Mouse (Mus musculus) heart, embryonic 10.5 days (tissue): ENCODE measurements around the gene Neurl4. TPM values are rescaled to one million over a fixed set of nuclear protein-coding genes. Genes with fewer than 3 reads are reported as not detected.
"Not testable (repeated sequence)": the region's sequence is repeated elsewhere in the genome, so short reads cannot be mapped to it uniquely, and the experiment has no call there.

Experiments used
- DNase-seq: peaks from one replicate; pipeline ENCODE4 v3.0.0-alpha.2; 2017; ENCODE audit warnings: low spot score
- H3K27ac ChIP-seq: fragments of 300-500 bp; sonication (generic); 2 replicates; pipeline ENCODE4 v1.5.1; 2016; ENCODE audit warnings: mild to moderate bottlenecking
- H3K27me3 ChIP-seq: fragments of 300-500 bp; sonication (generic); 2 replicates; pipeline ENCODE4 v1.6.1; 2016; ENCODE audit warnings: mild to moderate bottlenecking; ENCODE audit not compliant: poor library complexity, insufficient read depth, severe bottlenecking
- H3K36me3 ChIP-seq: fragments of 300-500 bp; sonication (generic); 2 replicates; pipeline ENCODE4 v1.6.1; 2016; ENCODE audit warnings: mild to moderate bottlenecking, moderate library complexity
- H3K4me1 ChIP-seq: fragments of 300-500 bp; sonication (generic); 2 replicates; pipeline ENCODE4 v1.6.1; 2016; ENCODE audit warnings: mild to moderate bottlenecking
- H3K4me3 ChIP-seq: fragments of 300-500 bp; sonication (generic); 2 replicates; pipeline ENCODE4 v1.5.1; 2016; ENCODE audit warnings: mild to moderate bottlenecking, moderate library complexity
- H3K9me3 ChIP-seq: fragments of 300-500 bp; sonication (generic); 2 replicates; pipeline ENCODE4 v1.6.1; 2016; ENCODE audit warnings: mild to moderate bottlenecking, moderate library complexity
- WGBS: fragments of 180-500 bp; shearing (Covaris S2); methylation state at CpG from one replicate; pipeline ENCODE4 v1.1.7; 2016; 5-methylcytosine and 5-hydroxymethylcytosine counted together
- polyA plus RNA-seq: library from polyadenylated mRNA; unstranded; fragments of >200 nt; fragmentation: Nextera tagmentation; extraction: Ambion mirVana; gene quantifications from 2 replicates; pipeline ENCODE4 v1.2.1, GENCODE M21; 2016

Gene Neurl4
- polyA plus RNA-seq, result 8.3 and 12.7 TPM in 2 replicates

DNA sequence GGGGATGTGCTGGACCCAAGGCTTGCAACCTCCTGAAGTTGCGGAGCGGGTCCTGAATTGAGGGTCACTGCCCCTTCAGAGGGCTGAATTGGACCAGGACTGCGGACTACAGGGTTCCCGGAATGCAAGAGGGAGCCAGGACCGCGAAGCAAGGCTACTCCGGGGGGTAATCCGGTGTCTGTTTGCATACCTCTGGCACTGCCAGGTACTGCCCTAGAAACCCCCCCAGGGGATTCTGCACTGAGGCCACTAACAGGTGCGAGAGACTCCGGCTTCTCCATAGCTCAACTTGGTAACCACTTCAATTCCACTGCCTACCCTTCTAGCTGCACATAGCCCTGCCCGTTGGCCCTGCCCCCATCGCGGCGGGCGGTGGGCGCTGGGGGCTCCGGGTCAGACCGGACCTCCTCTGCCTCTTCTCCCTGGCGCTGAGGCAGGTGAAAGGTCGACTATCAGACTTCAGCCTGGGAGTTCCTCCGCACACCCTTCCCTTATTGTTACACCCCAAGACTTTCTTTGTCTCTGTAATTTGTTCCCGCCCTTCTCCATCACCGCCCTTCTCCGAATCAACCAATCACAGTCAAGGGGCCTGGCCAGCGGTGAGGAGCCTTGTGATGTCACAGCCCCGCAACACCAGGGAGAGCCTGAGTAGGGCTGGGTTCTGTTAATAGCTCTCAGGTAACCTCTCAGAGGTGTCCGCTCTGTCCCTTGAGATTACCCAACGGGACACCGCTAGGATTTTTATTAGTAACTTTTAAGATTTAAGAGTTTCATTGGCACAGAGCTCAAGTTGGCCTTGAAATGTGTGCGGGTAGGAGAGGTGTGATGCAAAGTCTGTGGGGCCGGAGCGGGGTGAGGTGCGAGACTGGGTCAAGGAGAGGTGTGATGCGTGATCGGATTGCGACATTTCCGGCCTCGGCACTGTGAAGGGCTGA is at the start of gene Neurl4, which contains the start of gene 2810408A11Rik:
Neurl4 (plus strand) TSS at position 602 of the 935 bp plus-strand sequence.
2810408A11Rik (minus strand) TSS at position 517 of the 935 bp plus-strand sequence.
- H3K4me3 ChIP-seq, result peak within 1 kb of the TSS; percentile 96
- peaks cover 26% of the 10 kb centered on the region for H3K36me3 ChIP-seq
- no peaks in the 10 kb centered on the region for H3K9me3 ChIP-seq
- H3K27ac ChIP-seq, result peak within 1 kb of the TSS; percentile 99
- under 1% methylated on average over 38 of the region's 38 CpGs for WGBS
- peak; percentile 97 for DNase-seq
- H3K27me3 ChIP-seq, result no peaks in the 10 kb centered on the region
- peaks cover 48% of the 10 kb centered on the region for H3K4me1 ChIP-seq

GRCm38 (mm10) chr11:69853994-69854393 is 46.9 kb upstream of the Neurl4 start:
- Histone ChIP-seq H3K4me3 (no peak overlapping the region), H3K9me3 (no peaks in the 10 kb centered on the region), H3K4me1 (peaks cover 31% of the 10 kb centered on the region), H3K36me3 (peaks cover 35% of the 10 kb centered on the region), H3K27ac (peak overlapping the region; percentile 72; the same call in 1 of the 2 replicates), H3K27me3 (peaks cover 27% of the 10 kb centered on the region)
- WGBS, result 58% methylated on average over 7 of the region's 7 CpGs
- DNase-seq, result peak; percentile 94

- peak overlapping the region; percentile 56 for H3K27ac ChIP-seq
- DNase-seq, result no peak
- WGBS, result 82% methylated on average over 10 of the region's 10 CpGs
These were observed 46.2 kb upstream of the Neurl4 start for GRCm38 (mm10) chr11:69854680-69855079.

GRCm38 (mm10) chr11:69855347-69855746 is 45.5 kb upstream of the Neurl4 start:
- no peaks in the 10 kb centered on the region for H3K9me3 ChIP-seq
- peaks cover 22% of the 10 kb centered on the region for H3K36me3 ChIP-seq
- DNase-seq, result peak; percentile 90
- 15% methylated on average over 16 of the region's 16 CpGs for WGBS
- peaks cover 31% of the 10 kb centered on the region for H3K4me1 ChIP-seq
- peak overlapping the region; percentile 56 for H3K27ac ChIP-seq
- peaks cover 38% of the 10 kb centered on the region for H3K27me3 ChIP-seq
- H3K4me3 ChIP-seq, result peak overlapping the region; percentile 17

More at GRCm38 (mm10) chr11:69854680-69855079, 46.2 kb upstream of the Neurl4 start:
- Histone ChIP-seq H3K27me3 (peaks cover 34% of the 10 kb centered on the region), H3K36me3 (peaks cover 28% of the 10 kb centered on the region), H3K4me3 (no peak overlapping the region), H3K9me3 (no peaks in the 10 kb centered on the region), H3K4me1 (peaks cover 31% of the 10 kb centered on the region)

- Histone ChIP-seq H3K27me3 (peaks cover 38% of the 10 kb centered on the region), H3K4me3 (0 out of 2 replicates have a peak within 1 kb of the TSS, but pooled peaks have one; percentile 6), H3K9me3 (no peaks in the 10 kb centered on the region), H3K4me1 (peaks cover 22% of the 10 kb centered on the region), H3K27ac (no peak within 1 kb of the TSS), H3K36me3 (no peaks in the 10 kb centered on the region)
- 19% methylated on average over 30 of the region's 30 CpGs for WGBS
- DNase-seq, result no peak
These were observed 42.5 kb upstream of the Neurl4 start, which contains the start of gene Tnk1 for GRCm38 (mm10) chr11:69858113-69858998. TSS of gene Tnk1 (minus strand) at chr11:69858730.

- 61% methylated on average over 3 of the region's 3 CpGs for WGBS
- Histone ChIP-seq H3K27me3 (peaks cover 14% of the 10 kb centered on the region), H3K4me3 (0 out of 2 replicates have a peak overlapping the region, but pooled peaks have one; percentile 12), H3K27ac (peak overlapping the region; percentile 78), H3K4me1 (peaks cover 16% of the 10 kb centered on the region)
- not testable (repeated sequence) for H3K36me3 ChIP-seq, H3K9me3 ChIP-seq, DNase-seq
These were observed 37.1 kb upstream of the Neurl4 start for GRCm38 (mm10) chr11:69863729-69864128.

DNA sequence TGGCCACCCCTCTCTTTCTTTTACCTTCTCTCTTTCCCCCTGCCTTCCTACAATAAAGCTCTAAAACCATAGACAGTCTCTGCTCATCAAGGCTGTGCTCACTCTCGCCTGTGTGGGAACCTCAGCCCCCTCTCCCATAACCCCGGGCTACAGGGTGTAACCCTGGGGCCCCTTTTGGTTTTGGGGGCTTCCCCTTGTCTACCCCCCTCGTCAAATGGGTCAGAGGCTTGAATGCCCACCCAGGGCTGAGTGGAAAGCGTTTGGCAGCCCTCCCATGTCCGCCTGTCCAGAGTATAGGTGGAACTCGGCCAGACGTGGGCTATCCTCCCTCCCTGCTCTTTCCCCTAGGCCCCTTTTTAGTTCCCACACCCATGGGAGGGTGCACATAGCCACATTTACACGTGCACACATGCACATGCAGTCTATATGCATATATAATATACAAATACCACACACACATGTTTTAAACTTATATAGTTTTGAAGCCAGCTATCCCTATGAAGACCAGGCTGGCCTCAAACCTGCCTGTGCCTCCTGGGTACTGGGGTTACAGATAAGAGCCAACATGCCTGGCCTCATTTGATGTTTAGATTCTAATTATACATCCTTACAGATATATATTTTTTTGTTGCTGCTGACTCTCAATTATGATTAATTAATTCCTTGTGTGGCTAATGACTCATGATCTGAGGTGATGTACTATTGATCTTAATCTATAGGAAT is 36.6 kb upstream of the Neurl4 start:
- Histone ChIP-seq H3K4me3 (0 out of 2 replicates have a peak overlapping the region, but pooled peaks have one; percentile 12), H3K27ac (peak overlapping the region; percentile 78), H3K4me1 (peaks cover 16% of the 10 kb centered on the region), H3K9me3 (no peaks in the 10 kb centered on the region), H3K36me3 (no peaks in the 10 kb centered on the region), H3K27me3 (peaks cover 8% of the 10 kb centered on the region)
- 60% methylated on average over 8 of the region's 8 CpGs for WGBS
- DNase-seq, result no peak

DNA sequence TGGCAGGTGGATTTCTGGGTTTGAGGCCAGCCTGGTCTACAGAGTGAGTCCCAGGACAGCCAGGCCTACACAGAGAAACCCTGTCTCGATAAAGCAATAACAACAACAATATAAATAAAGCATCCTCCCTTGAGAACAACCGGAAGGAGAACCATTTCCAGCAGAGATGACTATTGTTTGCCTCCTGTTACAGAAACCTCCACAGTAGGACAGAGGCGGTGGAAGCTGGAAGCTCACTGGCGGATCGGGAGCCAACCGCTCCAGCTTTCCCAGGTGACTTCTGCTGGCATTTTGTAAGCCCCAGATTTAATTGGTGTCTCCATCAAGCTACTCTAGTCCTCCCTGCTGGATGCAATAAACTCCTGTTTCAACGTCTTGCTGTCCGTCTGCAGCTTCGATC is 35.3 kb upstream of the Neurl4 start:
- H3K27me3 ChIP-seq, result no peaks in the 10 kb centered on the region
- no peak overlapping the region for H3K27ac ChIP-seq
- no peak overlapping the region for H3K4me3 ChIP-seq
- no peaks in the 10 kb centered on the region for H3K36me3 ChIP-seq
- 88% methylated on average over 9 of the region's 9 CpGs for WGBS
- H3K9me3 ChIP-seq, result no peaks in the 10 kb centered on the region
- peaks cover 16% of the 10 kb centered on the region for H3K4me1 ChIP-seq
- DNase-seq, result no peak

GRCm38 (mm10) chr11:69867335-69867734 is 33.5 kb upstream of the Neurl4 start:
- no peaks in the 10 kb centered on the region for H3K27me3 ChIP-seq
- 43% methylated on average over 9 of the region's 9 CpGs for WGBS
- DNase-seq, result no peak
- no peak overlapping the region for H3K4me3 ChIP-seq
- peaks cover 16% of the 10 kb centered on the region for H3K4me1 ChIP-seq
- H3K36me3 ChIP-seq, result no peaks in the 10 kb centered on the region
- H3K9me3 ChIP-seq, result no peaks in the 10 kb centered on the region
- no peak overlapping the region for H3K27ac ChIP-seq

GRCm38 (mm10) chr11:69870289-69871069 is 30.4 kb upstream of the Neurl4 start:
- WGBS, result 87% methylated on average over 2 of the region's 2 CpGs

GRCm38 (mm10) chr11:69871822-69872221 is 29.1 kb upstream of the Neurl4 start:
- H3K4me3 ChIP-seq, result no peak overlapping the region
- 90% methylated on average over 7 of the region's 7 CpGs for WGBS
- peaks cover 6% of the 10 kb centered on the region for H3K4me1 ChIP-seq
- H3K36me3 ChIP-seq, result no peaks in the 10 kb centered on the region
- H3K27me3 ChIP-seq, result no peaks in the 10 kb centered on the region
- DNase-seq, result no peak
- no peaks in the 10 kb centered on the region for H3K9me3 ChIP-seq
- H3K27ac ChIP-seq, result no peak overlapping the region

More at GRCm38 (mm10) chr11:69870289-69871069, 30.4 kb upstream of the Neurl4 start:
- peaks cover 6% of the 10 kb centered on the region for H3K4me1 ChIP-seq
- H3K9me3 ChIP-seq, result no peaks in the 10 kb centered on the region
- no peaks in the 10 kb centered on the region for H3K36me3 ChIP-seq
- H3K27me3 ChIP-seq, result no peaks in the 10 kb centered on the region
- DNase-seq, result no peak
- no peak overlapping the region for H3K27ac ChIP-seq
- no peak overlapping the region for H3K4me3 ChIP-seq
